Mouse (Mus musculus) urinary bladder, adult 2 months (tissue): ENCODE measurements around the gene Aff1. TPM values are rescaled to one million over a fixed set of nuclear protein-coding genes. Genes with fewer than 3 reads are reported as not detected.

Source experiments
- DNase-seq: peaks from one replicate; pipeline ENCODE4 v3.0.0; 2022; ENCODE audit warnings: low spot score
- polyA plus RNA-seq: library from polyadenylated mRNA; depleted of rRNA; stranded (reverse); fragments of >200 nt; gene quantifications from 2 replicates; pipeline ENCODE4 v1.2.3, GENCODE M21; 2012

The Aff1 gene
- polyA plus RNA-seq, 1 experiment, result 9.4 TPM

DNA sequence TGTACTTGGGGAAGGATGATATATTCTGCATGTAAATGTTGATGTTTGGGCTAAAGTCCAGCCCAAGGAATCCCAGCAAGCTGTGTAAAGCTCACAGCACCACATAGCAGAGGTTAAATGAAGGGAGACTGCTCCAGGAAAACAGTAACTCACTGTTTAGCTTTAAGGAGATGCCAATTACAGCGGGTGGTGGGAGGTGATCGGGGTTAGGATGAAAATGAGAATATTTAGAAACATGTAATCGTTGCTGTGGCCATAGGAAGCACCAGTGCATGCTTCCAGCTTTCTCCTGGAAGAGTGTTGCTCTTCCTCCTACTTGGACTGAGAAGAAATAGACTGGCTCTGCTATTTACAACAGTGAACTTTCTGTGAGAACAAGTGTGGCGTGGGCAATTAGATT lies 80.1 kb downstream of the Aff1 start:
- DNase-seq, result no peak

DNA sequence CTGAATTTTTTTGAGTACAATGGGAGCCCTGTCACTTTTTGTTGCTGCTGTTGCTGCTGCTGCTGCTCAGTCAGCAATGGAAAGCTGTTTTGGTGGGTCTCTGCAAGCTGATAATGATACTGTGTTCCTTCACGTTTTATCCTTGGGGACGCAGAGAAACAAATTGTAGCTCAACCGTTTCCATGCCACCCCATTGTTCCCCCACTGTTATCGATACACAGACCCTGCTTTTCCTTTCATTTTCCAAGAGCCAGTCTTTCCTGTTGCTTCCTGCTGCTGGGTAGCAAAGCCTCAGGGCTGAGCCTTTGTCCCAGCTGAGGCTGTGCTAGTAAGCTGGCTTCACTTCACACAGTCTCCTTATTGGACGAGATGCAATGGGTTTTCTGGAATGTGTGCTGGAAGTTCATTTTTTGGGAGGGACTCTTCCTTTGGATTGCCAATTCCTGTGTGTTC lies 81.0 kb downstream of the Aff1 start:
- DNase-seq, result no peak

DNA sequence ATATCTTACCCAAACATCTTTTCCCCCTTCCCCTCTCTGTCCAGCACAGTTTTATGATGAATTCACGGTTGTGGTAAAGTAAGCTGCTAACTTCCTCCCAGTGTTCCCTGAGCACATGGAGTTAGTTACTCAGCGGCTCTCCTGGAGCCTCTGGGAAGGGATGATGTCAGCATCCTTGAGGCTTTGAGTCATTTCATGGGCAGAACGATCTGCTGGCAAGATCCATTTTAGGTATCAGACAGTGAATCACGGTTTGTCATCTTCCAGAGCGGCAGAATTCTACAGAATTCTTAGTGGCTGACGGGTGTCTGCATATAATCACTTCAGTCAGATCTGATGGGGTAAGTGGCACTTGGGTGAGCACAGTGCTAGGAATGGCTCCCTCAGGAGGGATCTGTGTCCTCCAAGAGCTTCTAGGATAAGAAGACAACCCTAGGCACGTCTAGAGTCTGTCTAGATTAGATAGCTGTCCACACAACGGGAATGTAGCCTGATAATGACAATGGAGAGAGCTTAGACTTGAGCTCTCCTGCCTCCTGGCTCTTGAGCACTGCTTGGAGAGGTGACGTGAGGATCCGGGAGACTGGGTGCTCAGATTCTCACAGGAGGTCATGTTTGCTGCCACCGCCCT lies 82.6 kb downstream of the Aff1 start:
- no peak for DNase-seq

- no peak for DNase-seq
These were observed 83.3 kb downstream of the Aff1 start for GRCm38 (mm10) chr5:103775429-103775828.

DNA sequence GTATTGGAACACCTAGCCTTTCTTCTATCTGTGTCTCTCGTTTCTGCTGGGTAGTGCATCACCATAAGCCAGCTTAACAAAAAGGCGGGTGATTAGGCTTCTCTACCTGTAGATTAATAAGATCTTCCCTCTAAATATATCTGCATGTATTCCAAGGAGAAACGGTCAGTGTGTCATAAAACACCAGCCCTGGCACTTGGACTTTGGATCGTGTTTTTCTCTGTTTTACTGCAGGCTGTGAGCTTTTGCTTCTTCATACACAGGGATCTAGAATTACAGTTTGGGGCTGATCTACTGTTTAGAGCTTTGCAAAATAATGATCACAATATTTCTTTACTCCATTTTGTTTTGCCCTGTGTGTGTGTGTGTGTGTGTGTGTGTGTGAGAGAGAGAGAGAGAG lies 84.7 kb downstream of the Aff1 start:
- no peak for DNase-seq

GRCm38 (mm10) chr5:103777446-103777845 lies 85.3 kb downstream of the Aff1 start:
- no peak for DNase-seq

DNA sequence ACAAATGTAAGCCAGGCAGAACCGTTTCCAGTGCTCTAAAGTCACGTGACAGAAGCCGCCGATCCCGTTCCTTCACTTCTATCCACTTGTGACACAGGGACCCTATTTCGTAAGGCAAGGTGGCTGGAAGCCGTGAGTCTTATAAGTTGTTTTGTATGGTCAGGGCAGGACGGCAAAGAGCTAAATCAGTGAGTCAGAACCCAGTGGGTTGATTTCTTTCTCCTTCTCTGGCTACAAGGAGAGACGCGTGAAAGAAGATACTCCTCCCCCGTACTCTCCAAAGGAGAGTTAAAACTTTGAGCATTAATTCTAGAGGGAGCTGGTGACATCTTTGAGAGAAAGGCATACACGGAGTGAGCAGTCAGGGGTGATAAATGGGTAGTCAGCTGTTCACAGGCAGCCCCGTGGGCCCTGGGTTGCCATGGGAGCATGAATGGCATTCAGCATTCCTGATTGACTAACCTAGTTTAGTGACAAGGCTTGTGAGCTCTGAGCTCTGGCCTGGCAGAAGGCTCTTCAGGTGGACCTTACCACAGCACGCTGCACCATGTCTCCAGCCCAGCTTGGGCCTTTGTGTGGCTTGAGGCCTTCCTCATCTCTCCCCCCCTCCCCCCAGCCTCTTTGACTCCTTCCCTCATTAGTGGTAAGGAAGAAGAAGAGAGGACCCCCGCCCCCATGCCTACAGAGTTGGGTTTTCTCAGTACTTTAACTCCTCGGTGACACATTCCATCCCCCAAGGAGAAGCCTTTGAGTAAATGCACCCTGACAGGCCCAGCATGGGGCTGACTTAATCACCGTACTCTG lies 86.3 kb downstream of the Aff1 start:
- DNase-seq, result no peak

GRCm38 (mm10) chr5:103779836-103780235 lies 87.7 kb downstream of the Aff1 start:
- DNase-seq, result no peak

GRCm38 (mm10) chr5:103780266-103780665 lies 88.1 kb downstream of the Aff1 start:
- DNase-seq, result no peak

DNA sequence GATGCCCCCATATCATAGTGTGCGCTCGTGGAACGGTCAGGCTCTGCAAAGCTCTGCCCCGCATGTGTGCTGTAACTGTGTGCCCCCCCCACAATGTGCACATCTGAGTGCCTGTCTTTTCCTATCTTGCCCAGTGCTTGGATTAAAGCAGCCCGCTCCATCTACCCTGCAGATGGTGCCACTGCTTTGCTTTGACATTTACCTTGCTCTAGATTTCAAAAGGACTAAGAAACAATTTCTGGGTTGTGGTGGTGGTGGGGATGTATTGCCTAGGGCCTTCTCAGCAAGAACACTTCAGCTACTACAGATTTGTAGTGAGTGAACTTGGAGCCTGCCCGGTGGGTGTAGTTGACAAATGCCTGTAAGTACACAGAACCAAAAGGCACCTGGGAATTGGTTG lies 88.7 kb downstream of the Aff1 start:
- no peak for DNase-seq

- DNase-seq, result no peak
These were observed 91.0 kb downstream of the Aff1 start for GRCm38 (mm10) chr5:103783086-103783668.

DNA sequence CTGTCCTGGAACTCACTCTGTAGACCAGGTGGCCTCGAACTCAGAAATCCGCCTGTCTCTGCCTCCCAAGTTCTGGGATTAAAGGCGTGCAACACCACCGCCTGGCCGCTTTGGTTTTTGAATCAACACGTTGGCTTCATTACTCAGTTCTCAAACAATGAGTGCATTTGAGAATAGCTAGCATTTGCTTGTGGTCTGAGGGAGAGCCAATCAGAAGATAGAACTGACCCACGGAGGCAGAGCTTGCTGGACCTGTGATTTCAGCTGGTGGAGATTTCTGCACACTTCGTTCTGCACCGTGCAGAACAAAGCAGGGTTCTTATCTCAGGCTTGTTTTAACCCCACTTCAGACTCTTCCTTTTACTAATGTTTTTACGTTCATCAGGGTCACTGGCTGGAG lies 93.9 kb downstream of the Aff1 start:
- DNase-seq, result no peak

GRCm38 (mm10) chr5:103788476-103788875 lies 96.3 kb downstream of the Aff1 start:
- DNase-seq, result no peak

GRCm38 (mm10) chr5:103788976-103789375 lies 96.8 kb downstream of the Aff1 start:
- no peak for DNase-seq

DNA sequence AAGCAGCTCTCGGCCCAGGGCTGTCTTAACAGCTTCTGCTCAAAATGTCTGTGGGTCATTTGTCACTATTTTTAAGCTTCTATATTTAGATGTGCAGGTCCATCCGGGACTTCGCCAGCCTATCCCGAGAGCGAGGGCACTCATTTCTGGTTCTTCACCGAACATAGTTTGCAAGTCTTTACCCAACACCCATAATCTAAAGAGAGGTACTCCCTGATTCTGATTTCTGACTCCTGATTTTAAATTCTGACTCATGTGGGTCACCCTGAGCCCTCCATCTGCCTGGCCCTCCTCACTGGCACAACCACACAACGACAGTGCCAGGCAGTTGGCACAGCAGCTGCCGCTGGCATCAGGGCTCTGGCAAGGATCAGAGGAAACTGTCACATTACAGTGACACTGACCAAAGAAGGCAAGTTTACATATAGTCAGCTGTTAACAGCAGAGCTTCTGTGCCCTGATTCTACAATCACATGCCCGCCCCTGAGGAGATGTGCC lies 97.5 kb downstream of the Aff1 start:
- no peak for DNase-seq

- DNase-seq, result no peak
These were observed 99.6 kb downstream of the Aff1 start for GRCm38 (mm10) chr5:103791741-103792140.

DNA sequence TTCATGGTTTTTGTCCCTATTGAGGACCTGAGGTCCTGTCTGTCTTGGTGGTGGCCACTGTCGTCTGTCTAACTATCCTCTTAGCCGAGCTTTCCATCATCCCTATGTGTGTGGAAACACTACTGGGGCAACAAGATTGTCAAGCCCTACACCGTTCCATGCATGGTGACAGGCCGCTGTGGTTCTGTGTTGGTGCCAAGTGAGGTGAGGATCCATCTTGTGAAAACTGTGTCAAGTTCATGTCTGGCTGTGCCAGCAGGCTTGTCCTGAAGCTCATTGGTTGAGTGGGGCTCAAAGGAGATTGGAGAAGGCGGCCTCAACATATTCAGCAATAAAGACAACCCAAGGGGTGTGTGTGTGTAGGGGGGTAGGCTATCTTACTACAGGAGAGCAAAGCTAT lies 102.9 kb downstream of the Aff1 start:
- DNase-seq, result no peak

GRCm38 (mm10) chr5:103796035-103796434 lies 103.9 kb downstream of the Aff1 start:
- DNase-seq, result no peak

DNA sequence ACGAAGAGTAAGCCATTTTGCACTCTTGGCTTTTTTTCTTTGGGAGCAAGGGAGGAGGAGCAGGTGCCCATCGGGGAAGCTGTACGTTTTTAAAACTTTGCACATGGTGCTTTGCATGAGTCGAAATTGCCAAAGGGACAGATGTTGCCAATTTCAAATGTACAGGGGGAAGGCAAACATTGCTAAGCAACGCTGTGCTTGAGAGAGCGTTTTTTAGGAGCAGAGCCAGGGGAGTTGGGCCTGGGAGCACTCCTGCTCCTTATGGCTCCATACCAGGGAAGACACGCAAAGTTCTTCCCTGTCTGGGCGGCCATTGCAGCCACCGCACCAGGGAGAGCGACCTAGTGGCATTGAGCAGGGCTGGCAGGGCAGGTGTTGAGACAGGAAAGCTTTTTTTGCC lies 105.6 kb downstream of the Aff1 start:
- DNase-seq, result no peak

- no peak for DNase-seq
These were observed 107.3 kb downstream of the Aff1 start for GRCm38 (mm10) chr5:103799438-103799837.

DNA sequence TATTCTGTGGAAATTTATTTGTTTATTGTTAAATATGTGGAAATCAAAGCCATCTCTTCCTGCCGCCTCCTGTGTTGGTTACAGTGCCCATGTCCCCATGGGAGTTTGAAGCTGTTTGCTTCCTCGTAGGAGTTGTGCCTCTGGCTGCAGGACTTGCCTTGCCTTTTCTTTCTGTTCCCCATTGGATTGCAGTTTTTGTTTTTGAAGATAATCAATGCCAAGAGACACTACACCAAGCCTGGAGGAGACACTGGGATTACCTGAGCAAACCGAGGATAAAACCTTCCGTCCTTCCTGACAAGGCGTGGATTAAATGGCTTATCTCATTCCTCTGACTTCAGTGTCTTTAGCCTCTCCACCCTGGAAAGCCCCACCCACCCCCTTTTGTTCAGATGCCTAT lies 107.8 kb downstream of the Aff1 start:
- DNase-seq, result no peak

DNA sequence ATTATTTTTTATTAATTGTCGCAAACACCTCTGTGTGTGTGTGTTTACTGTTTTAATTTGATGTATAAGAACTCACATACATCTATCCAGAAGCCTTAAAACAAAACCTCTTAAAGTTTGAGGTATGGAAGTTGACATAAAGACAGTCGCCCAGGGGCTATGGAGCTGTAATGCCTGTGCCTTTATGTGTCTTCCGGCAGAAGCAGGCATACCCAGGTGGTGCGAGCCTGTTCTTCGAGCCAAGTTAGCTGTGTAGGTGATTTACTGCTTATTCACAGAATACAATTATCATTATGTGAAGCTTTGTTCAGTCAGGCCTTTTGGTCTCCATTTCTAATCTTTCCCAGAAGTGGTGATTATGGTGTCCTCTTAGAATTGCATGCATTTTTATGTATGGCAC lies 111.2 kb downstream of the Aff1 start:
- DNase-seq, result no peak
